Mouse (Mus musculus): ENCODE results near the gene Tmem42. TPM values are rescaled to one million over a fixed set of nuclear protein-coding genes. Genes with fewer than 3 reads are reported as not detected.

Gene Tmem42
- polyA plus RNA-seq (2014; fragmentation: Illumina TruSeq; extraction: RNeasy Lipid Tissue Mini Kit (QIAGEN cat#74804)) = 11.9 TPM

DNA sequence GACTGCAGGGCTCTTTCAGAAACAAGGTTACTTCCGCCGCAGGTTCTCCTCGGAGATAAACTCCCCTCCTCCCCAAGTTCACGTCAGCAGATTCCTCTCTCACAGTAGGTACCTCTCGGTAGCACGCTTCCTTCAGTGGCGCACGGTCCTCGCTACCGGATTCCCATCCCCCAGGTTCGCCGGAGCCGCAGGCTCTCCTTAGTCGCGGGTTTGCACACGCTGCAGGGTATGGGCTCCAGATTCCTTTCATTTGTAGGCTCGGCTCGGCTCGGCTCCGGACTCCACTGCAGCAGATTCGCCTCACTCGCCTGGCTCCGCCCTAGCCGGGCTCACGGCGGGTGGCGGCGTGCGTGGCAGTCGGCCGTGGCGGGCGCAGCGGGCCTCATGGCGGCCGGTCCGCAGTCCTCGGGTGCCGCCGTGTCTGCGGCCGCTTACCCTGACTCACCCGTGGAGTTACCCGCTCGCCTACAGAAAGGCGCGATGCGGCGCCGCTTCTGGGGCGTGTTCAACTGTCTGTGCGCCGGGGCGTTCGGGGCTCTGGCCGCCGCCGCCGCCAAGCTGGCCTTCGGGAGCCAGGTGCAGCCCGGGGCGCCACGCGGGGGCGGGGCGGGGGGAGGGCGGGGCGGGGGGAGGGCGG, at the start of gene Tmem42:
Gene Tmem42 (plus strand): TSS at position 332 of the 637 bp plus-strand sequence.

GRCm38 (mm10) chr9:123034426-123034825, 13.3 kb downstream of the Tmem42 start, which contains the start of gene Tgm4:
TSS of gene Tgm4 (plus strand) at chr9:123034726.

Other genes with a start within 250 kb of the Tmem42 start
- 18.8 TPM for gene Tcaim, start 215.8 kb upstream of the Tmem42 start, polyA plus RNA-seq (2014; fragmentation: Illumina TruSeq; extraction: RNeasy Lipid Tissue Mini Kit (QIAGEN cat#74804))
- not detected for gene Gm35549, start 177.3 kb upstream of the Tmem42 start, polyA plus RNA-seq (2014; fragmentation: Illumina TruSeq; extraction: RNeasy Lipid Tissue Mini Kit (QIAGEN cat#74804))
- gene Zfp445, start 155.3 kb upstream of the Tmem42 start, polyA plus RNA-seq (2014; fragmentation: Illumina TruSeq; extraction: RNeasy Lipid Tissue Mini Kit (QIAGEN cat#74804)) = 131 TPM
- 26.1 TPM for gene Zkscan7, start 135.6 kb upstream of the Tmem42 start, polyA plus RNA-seq (2014; fragmentation: Illumina TruSeq; extraction: RNeasy Lipid Tissue Mini Kit (QIAGEN cat#74804))
- gene Zfp105, start 98.3 kb upstream of the Tmem42 start, polyA plus RNA-seq (2014; fragmentation: Illumina TruSeq; extraction: RNeasy Lipid Tissue Mini Kit (QIAGEN cat#74804)) = 23.1 TPM
- gene 1110059G10Rik, start 70.3 kb upstream of the Tmem42 start, polyA plus RNA-seq (2014; fragmentation: Illumina TruSeq; extraction: RNeasy Lipid Tissue Mini Kit (QIAGEN cat#74804)) = 107 TPM
- gene Kif15, start 70.3 kb upstream of the Tmem42 start, polyA plus RNA-seq (2014; fragmentation: Illumina TruSeq; extraction: RNeasy Lipid Tissue Mini Kit (QIAGEN cat#74804)) = 51.3 TPM
- gene Tgm4, start 13.4 kb downstream of the Tmem42 start, polyA plus RNA-seq (2014; fragmentation: Illumina TruSeq; extraction: RNeasy Lipid Tissue Mini Kit (QIAGEN cat#74804)) = 0.51 TPM
- 38.4 TPM for gene Zdhhc3, start 91.9 kb downstream of the Tmem42 start, polyA plus RNA-seq (2014; fragmentation: Illumina TruSeq; extraction: RNeasy Lipid Tissue Mini Kit (QIAGEN cat#74804))
- 11.5 TPM for gene Exosc7, start 91.9 kb downstream of the Tmem42 start, polyA plus RNA-seq (2014; fragmentation: Illumina TruSeq; extraction: RNeasy Lipid Tissue Mini Kit (QIAGEN cat#74804))
- not detected for gene Clec3b, start 129.6 kb downstream of the Tmem42 start, polyA plus RNA-seq (2014; fragmentation: Illumina TruSeq; extraction: RNeasy Lipid Tissue Mini Kit (QIAGEN cat#74804))
- 2.7 TPM for gene Cdcp1, start 194.7 kb downstream of the Tmem42 start, polyA plus RNA-seq (2014; fragmentation: Illumina TruSeq; extraction: RNeasy Lipid Tissue Mini Kit (QIAGEN cat#74804))
- 10.2 TPM for gene Tmem158, start 239.4 kb downstream of the Tmem42 start, polyA plus RNA-seq (2014; fragmentation: Illumina TruSeq; extraction: RNeasy Lipid Tissue Mini Kit (QIAGEN cat#74804))